Mouse (Mus musculus) heart, adult 2 months (tissue): ENCODE data around the gene Homer3. TPM values are rescaled to one million over a fixed set of nuclear protein-coding genes. Genes with fewer than 3 reads are reported as not detected.

Experiments used
- DNase-seq, 2 experiments: peaks; one replicate each; pipeline ENCODE4 v3.0.0; 2021
- H3K27ac ChIP-seq: fragments of 200-600 bp; 2 replicates; pipeline ENCODE4 v1.8.1; 2022
- H3K27me3 ChIP-seq: fragments of 200-500 bp; 2 replicates; pipeline ENCODE4 v1.6.1; 2012; ENCODE audit warnings: mild to moderate bottlenecking, low read length, inconsistent platforms, mixed read lengths; ENCODE audit not compliant: control insufficient read depth, insufficient read depth
- H3K36me3 ChIP-seq: fragments of 200-500 bp; 2 replicates; pipeline ENCODE4 v1.6.1; 2012; ENCODE audit warnings: low read length, inconsistent platforms; ENCODE audit not compliant: control insufficient read depth, insufficient read depth
- H3K4me1 ChIP-seq: fragments of 200-500 bp; 2 replicates; pipeline ENCODE4 v1.6.1; 2011; ENCODE audit warnings: low read length; ENCODE audit not compliant: control insufficient read depth, insufficient read depth
- H3K4me3 ChIP-seq: fragments of 200-600 bp; 2 replicates; pipeline ENCODE4 v1.8.1; 2022
- H3K79me2 ChIP-seq: fragments of 200-500 bp; replicated peaks from 2 replicates; pipeline ENCODE4 v1.6.1; 2012; ENCODE audit warnings: mild to moderate bottlenecking, inconsistent platforms, low read length, moderate library complexity, mixed read lengths; ENCODE audit not compliant: control insufficient read depth, insufficient read depth
- H3K9ac ChIP-seq: fragments of 200-500 bp; 2 replicates; pipeline ENCODE4 v1.6.1; 2012; ENCODE audit warnings: low read depth, mild to moderate bottlenecking, control low read depth, inconsistent platforms, low read length, mixed read lengths
- CTCF ChIP-seq: fragments of 200-600 bp; IDR thresholded peaks from 2 replicates; pipeline ENCODE4 v1.8.1; 2022; ENCODE audit warnings: antibody characterized with exemption, mild to moderate bottlenecking, moderate library complexity
- EP300 ChIP-seq: fragments of 200-500 bp; IDR thresholded peaks from 2 replicates; pipeline ENCODE4 v1.6.1; 2011; ENCODE audit warnings: low read depth, low read length, control low read depth; ENCODE audit not compliant: insufficient read depth
- POLR2A ChIP-seq: fragments of 200-500 bp; IDR thresholded peaks from 2 replicates; pipeline ENCODE4 v1.6.1; 2011; ENCODE audit warnings: mild to moderate bottlenecking, low read depth, low read length, control low read depth; ENCODE audit not compliant: insufficient read depth
- WGBS: fragments of 180-500 bp; shearing (Covaris S2); methylation state at CpG from one replicate; pipeline ENCODE4 v1.1.7; 2018; 5-methylcytosine and 5-hydroxymethylcytosine counted together
- intact Hi-C: fragments of 180-260 bp; cut with DNase I; formaldehyde crosslinking; loops from one replicate; pipeline ENCODE4 v1.15.1; 2025
- polyA plus RNA-seq: library from polyadenylated mRNA; depleted of rRNA; stranded (reverse); fragments of >200 nt; gene quantifications from 2 replicates; pipeline ENCODE4 v1.2.3, GENCODE M21; 2012
- total RNA-seq, 2 experiments: library from RNA; stranded (reverse); gene quantifications; 2 replicates each; pipeline ENCODE4 v1.2.3; 2021

Gene Homer3
- total and polyA plus RNA-seq, 3 experiments: 7.2 to 14.9 (median 8.3) TPM

- WGBS: 51% methylated on average over 3 of the region's 3 CpGs
- H3K79me2 ChIP-seq: no peaks in the 10 kb centered on the region
- DNase-seq: peak in 1 of 2 experiments; percentile 53
- H3K4me1 ChIP-seq: peaks cover 18% of the 10 kb centered on the region
- TF ChIP-seq EP300: peak; percentile 81
- peak; percentile 51; the same call in 1 of the 2 replicates for TF ChIP-seq POLR2A
- no peak for TF ChIP-seq CTCF
- intact Hi-C loops: no loop called here
- no peaks in the 10 kb centered on the region for H3K27me3 ChIP-seq
- no peaks in the 10 kb centered on the region for H3K36me3 ChIP-seq
- no peak overlapping the region for H3K4me3 ChIP-seq
- H3K27ac ChIP-seq: peak overlapping the region; percentile 71
- no peak overlapping the region for H3K9ac ChIP-seq
These were observed 6.2 kb upstream of the Homer3 start for GRCm38 (mm10) chr8:70276476-70276875.

GRCm38 (mm10) chr8:70278175-70278574, 4.5 kb upstream of the Homer3 start:
- Histone ChIP-seq H3K9ac (no peak overlapping the region), H3K79me2 (no peaks in the 10 kb centered on the region), H3K27ac (peak overlapping the region; percentile 40), H3K4me3 (no peak overlapping the region), H3K27me3 (no peaks in the 10 kb centered on the region), H3K36me3 (no peaks in the 10 kb centered on the region), H3K4me1 (peaks cover 17% of the 10 kb centered on the region)
- TF ChIP-seq CTCF: no peak
- TF ChIP-seq POLR2A: no peak
- TF ChIP-seq EP300: no peak
- DNase-seq: no peak
- 55% methylated on average over 15 of the region's 15 CpGs for WGBS
- intact Hi-C loops: no loop called here

- Histone ChIP-seq H3K27ac (peak overlapping the region; percentile 65), H3K4me1 (peaks cover 14% of the 10 kb centered on the region), H3K4me3 (no peak overlapping the region), H3K79me2 (no peaks in the 10 kb centered on the region), H3K9ac (no peak overlapping the region), H3K27me3 (no peaks in the 10 kb centered on the region), H3K36me3 (no peaks in the 10 kb centered on the region)
- TF ChIP-seq EP300 (no peak), POLR2A (no peak), CTCF (no peak)
- intact Hi-C loops: no loop called here
- 20% methylated on average over 8 of the region's 8 CpGs for WGBS
- no peak for DNase-seq
These were observed 3.4 kb upstream of the Homer3 start for GRCm38 (mm10) chr8:70279266-70279665.

GRCm38 (mm10) chr8:70281001-70281400, 1.6 kb upstream of the Homer3 start:
- Histone ChIP-seq H3K9ac (no peak overlapping the region), H3K36me3 (no peaks in the 10 kb centered on the region), H3K4me1 (peaks cover 17% of the 10 kb centered on the region), H3K27ac (no peak overlapping the region), H3K79me2 (no peaks in the 10 kb centered on the region), H3K4me3 (no peak overlapping the region), H3K27me3 (no peaks in the 10 kb centered on the region)
- intact Hi-C loops: no loop called here
- TF ChIP-seq POLR2A: no peak
- no peak for TF ChIP-seq EP300
- no peak for TF ChIP-seq CTCF
- WGBS: 27% methylated on average over 3 of the region's 3 CpGs
- DNase-seq: no peak

GRCm38 (mm10) chr8:70283136-70284077, 780 bp downstream of the Homer3 start:
- H3K36me3 ChIP-seq: no peaks in the 10 kb centered on the region
- peak overlapping the region; percentile 53 for H3K4me3 ChIP-seq
- H3K79me2 ChIP-seq: no peaks in the 10 kb centered on the region
- intact Hi-C loops: loop anchor here (2.0 kb wide), 1 partner anchor 19 kb away; the partner anchor contains the start of genes Cope and Ddx49
- WGBS: 4% methylated on average over 55 of the region's 55 CpGs
- peak overlapping the region; percentile 89 for H3K27ac ChIP-seq
- H3K4me1 ChIP-seq: peaks cover 11% of the 10 kb centered on the region
- no peaks in the 10 kb centered on the region for H3K27me3 ChIP-seq
- H3K9ac ChIP-seq: peak overlapping the region; percentile 92
- no peak for DNase-seq
- TF ChIP-seq POLR2A: no peak
- TF ChIP-seq CTCF: no peak
- no peak for TF ChIP-seq EP300

- Histone ChIP-seq H3K36me3 (no peaks in the 10 kb centered on the region), H3K9ac (no peak overlapping the region), H3K27me3 (no peaks in the 10 kb centered on the region), H3K4me1 (peaks cover 8% of the 10 kb centered on the region), H3K79me2 (no peaks in the 10 kb centered on the region), H3K27ac (no peak overlapping the region), H3K4me3 (no peak overlapping the region)
- WGBS: 64% methylated on average over 5 of the region's 5 CpGs
- TF ChIP-seq EP300 (no peak), POLR2A (no peak), CTCF (no peak)
- DNase-seq: no peak
- intact Hi-C loops: no loop called here
These were observed 1.8 kb downstream of the Homer3 start for GRCm38 (mm10) chr8:70284421-70284820.
